Mouse (Mus musculus) cerebellum, adult 11 months (tissue): ENCODE data around the gene Bloc1s4.

Source experiments
- DNase-seq: peaks from one replicate; pipeline ENCODE4 v3.0.0; 2022

Gene Bloc1s4

DNA sequence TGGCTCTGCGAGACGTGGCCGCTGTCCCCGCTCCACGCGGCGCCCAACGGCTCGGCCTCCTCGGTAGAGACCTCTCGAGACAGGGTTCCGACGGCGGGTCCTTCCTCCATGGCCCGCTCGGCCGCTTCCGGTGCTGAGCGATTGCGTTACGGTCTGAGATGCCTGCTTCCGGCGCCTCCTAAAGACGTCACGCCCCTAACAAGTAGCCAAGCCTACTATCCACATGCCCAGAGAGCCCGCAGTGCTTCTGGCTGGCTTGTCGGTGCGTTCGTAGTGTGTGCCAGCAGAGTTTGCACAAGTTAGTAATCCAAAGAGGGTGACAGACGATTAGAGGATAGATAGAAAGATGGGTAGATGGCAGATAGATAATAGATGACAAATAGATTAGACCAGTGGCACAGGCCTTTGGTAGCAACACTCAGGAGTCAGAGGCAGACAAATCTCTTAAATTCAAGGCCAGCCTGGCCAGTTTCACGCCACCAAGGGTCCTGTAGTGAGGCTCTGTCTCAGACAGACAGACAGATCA, at the start of gene Bloc1s4:
Gene Bloc1s4 (minus strand): TSS at position 115 of the 526 bp plus-strand sequence.
- DNase-seq, result peak; percentile 87

DNA sequence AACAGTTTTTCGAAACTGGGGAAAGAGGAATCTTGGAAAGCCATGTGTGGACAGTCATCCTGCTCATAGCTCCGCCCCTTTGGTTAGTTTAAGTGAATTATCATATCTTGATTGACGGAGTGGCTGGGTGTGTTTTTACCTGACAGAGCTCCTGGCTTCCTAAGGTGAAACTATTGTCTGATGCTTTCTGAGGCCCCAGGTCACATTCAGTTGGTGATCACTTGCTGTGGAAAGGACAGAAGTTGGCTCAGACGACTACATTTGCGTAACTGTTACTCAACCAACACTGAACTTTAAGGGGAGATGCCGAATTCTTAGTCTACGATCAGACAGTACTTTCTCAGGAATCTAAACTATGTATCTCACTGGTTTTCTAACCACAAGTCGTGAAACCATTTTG, 48.8 kb upstream of the Bloc1s4 start:
- no peak for DNase-seq

DNA sequence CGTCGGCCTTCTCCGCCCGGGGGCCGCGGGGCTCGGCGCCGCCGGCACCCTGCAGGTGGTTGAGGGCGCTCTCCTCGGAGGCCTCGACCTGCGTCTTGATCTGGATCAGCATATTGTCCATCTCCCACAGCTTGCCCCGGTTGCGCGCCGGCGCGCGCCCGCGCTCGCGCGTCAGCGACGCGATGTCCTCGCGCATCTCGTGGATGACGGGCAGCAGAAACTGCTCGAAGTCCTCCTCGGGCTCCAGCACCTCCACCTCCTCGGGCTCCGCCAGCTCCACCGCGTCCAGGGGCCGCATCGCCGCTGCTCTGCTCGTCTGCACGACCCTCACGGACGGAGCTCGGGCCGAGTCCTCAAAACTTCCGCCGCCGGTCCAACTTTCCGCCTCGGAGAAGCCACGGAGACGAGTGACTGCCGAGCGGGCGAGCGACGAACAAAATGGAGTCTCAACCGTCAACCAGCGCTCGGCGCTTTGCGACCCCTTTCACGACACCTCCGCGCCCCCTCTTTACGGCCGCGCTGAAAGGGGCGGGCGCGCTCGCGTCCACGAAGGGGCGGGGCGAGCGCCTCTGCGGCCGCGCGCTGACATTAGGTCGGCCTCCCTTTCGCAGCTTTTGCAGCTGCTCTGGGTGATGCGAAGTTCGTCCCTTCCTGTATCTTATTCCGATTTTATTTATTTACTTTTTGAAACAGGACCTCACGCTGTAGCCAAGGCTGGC, 48.0 kb upstream of the Bloc1s4 start, which contains the start of gene Mrfap1:
Gene Mrfap1 (minus strand): TSS at position 477 of the 719 bp plus-strand sequence.
- peak; percentile 93 for DNase-seq

DNA sequence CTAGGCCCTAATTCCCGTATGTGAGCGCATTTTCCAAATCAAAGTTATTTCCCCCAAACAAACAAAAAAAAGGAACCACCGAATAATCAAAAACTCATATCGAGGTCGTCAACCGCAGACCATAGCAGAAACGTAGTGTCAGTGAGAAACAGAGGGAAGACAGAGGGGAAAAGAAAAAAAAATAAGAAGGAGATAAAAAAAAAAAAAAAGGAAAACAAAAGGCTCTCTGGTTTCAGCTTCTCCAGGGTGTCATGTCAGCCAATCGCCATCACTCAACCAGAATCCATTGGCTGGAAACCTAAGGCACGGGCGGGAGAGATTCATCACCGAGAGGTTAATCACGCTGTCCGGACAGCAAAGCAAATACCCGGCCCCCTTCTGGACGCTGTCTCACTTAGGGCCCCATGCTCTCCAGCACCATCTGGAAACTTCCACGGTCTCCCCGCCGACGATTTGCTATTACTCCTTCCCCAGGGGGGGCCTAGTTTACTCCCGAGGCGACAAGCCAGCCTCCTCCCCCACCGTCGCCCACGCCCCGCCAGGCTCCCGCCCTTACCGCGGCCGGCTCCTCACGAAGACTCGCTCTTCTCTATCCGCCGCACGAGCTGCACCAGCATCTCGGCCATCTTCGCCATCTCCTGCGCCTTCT, 47.3 kb upstream of the Bloc1s4 start:
- DNase-seq, result peak; percentile 63

DNA sequence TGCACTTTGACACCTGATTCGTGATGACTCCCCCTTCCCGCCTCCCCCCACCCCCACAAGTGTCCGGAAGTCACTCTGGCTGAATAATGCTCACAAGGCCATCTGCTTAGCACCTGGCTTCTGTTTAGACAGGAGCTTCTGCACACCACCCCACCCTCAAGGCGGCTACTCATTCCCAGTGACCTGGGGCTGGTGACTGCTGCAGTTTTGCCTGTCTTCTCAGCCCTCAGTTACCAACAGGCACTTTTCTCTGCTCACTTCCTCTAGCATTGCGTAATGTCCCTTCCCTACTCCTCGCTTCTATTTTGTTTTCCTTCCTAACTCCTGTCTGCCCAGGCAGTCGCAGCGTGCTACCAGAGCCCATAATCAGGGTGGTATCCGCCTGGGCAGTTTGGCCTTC, 43.4 kb upstream of the Bloc1s4 start:
- no peak for DNase-seq

DNA sequence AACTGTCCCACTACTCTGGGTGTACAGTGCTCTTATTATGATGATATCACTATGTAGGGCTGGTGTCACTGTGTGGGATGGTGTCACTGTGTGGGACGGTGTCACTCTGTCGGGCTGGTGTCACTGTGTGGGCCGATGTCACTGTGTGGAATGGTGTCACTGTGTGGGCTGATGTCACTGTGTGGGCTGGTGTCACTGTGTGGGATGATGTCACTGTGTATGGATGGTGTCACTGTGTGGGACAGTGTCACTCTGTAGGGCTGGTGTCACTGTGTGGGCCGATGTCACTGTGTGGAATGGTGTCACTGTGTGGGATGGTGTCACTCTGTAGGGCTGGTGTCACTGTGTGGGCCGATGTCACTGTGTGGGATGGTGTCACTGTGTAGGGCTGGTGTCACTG, 37.6 kb upstream of the Bloc1s4 start:
- DNase-seq, result no peak

DNA sequence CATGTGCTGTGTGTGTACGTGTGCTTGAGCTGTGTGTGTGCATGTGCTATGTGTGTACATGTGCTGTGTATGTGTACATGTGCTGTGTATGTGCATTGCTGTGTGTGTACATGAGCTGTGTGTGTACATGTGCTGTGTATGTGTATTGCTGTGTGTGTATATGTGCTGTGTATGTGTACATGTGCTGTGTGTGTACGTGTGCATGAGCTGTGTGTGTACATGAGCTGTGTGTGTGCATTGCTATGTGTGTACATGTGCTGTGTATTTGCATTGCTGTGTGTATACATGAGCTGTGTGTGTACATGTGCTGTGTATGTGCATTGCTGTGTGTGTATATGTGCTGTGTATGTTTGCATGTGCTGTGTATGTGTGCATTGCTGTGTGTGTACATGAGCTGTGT, 31.1 kb upstream of the Bloc1s4 start:
- DNase-seq, result no peak

DNA sequence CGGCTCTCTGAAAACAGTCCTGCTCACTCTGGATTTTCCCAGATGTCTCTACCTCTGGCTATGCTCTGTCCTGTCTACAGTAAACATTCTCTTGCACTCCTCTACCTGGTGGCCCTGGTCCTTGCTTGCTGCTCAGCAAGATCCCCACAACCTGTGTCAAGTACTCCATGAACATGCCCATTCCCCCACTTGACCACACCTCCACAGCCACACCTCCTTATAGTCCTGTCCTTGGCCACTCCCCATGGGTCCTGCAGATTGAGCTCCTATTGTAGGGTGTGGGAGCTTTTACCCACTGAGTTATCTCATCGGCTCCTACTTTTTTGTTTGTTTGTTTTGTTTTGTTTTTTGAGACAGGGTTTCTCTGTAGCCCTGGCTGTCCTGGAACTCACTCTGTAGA, 30.5 kb upstream of the Bloc1s4 start:
- DNase-seq, result no peak

DNA sequence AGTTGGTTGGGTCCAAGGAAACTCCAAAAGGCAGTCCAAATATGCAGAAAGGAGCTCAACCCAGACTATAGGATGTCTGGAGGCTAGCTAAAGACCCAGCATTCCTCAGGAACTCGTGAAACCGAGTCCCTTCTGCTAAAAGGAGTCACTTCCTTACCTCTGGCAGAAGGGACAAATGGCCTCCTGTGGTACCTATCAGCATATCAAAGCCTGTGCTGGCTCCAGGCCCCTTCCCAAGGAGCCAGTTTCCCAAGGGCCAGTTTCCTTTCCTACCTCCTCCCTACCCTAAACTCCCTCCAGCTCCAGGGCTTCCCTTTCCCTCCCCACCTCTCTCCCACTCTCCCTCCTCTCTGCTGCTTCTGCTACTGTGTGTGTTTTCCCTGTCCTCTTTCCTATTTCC, 28.7 kb upstream of the Bloc1s4 start:
- DNase-seq, result no peak

DNA sequence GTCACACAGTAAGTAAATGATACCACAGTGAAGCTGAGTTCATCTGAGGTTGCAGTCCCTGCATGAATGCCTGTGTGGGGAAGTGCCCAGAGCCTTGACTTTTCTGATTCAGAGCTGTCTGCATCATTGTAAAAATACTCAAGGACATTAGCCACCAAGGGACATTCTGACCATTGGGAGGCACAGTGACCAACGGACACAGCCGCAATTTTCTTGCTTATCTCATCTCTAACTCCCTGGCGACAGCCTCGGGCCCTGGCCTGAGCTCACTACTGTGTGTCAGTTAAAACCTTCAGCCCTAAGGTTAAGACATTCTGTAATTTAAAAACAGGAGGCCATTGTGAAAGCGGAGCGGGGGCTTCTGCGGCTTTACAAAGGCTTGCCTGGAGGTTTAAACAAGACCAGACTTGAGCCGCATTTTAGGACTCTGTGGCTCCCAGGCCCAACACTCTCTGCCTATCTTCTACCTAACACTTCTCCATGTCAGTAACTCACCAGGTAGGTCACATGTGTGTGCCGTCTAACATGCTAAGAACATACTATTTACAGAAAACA, 27.6 kb upstream of the Bloc1s4 start:
- DNase-seq, result no peak

DNA sequence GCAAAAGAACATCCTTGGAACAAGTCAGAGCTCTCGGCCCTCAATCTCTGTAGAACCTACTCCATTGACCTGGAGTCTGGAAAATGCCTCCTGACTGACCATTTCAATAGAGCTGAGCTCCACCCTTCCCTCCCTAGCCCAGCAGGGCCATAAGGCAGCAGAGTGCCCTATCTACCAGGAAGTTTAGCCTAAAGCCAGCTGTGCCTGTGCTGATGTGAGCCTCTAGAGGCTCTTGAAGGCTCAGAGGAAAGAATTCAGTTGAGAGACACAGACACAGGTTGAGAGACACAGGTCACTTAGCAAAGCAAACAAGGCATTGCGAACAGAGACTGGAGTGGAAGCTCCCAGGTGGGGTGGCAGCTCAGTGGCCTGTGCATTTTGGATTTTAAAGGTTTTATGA, 26.9 kb upstream of the Bloc1s4 start:
- DNase-seq, result no peak

DNA sequence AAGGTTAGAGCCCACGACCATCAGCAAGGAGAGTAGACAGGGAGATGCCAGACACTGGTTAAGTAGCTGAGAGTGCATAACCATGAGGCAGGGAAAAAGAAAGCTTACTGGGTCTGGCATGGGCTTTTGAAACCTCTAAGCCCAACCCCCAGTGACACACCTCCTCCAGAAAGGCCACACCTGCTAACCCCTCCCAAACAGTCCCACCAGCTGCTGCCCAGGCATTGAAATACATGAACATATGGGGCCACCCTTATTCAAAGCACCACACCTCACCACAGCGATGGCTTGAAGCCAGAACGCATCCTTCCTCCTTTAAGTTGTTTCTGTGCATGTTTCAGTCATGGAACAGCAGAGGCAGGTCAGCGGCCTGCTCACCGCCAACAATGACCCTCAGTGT, 24.1 kb upstream of the Bloc1s4 start:
- DNase-seq, result no peak

DNA sequence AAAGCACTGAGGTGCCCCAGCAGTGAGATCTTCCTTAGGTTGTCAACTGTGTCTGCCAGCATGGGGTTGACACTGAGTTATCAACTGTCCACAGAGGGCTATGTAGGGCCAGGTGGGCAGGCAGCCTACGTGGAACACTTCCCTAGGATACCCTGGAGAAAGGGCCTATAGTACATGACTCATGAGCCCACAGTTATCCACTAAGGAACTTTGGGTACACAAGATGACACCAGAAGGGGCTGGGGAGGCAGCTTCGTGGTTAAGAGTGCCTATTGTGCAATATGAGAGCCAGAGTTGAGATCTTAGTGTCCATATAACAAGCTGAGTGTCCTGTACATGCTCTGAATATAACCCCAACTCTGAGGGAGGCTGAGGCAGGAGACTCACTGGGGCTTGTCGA, 21.2 kb upstream of the Bloc1s4 start:
- DNase-seq, result no peak

DNA sequence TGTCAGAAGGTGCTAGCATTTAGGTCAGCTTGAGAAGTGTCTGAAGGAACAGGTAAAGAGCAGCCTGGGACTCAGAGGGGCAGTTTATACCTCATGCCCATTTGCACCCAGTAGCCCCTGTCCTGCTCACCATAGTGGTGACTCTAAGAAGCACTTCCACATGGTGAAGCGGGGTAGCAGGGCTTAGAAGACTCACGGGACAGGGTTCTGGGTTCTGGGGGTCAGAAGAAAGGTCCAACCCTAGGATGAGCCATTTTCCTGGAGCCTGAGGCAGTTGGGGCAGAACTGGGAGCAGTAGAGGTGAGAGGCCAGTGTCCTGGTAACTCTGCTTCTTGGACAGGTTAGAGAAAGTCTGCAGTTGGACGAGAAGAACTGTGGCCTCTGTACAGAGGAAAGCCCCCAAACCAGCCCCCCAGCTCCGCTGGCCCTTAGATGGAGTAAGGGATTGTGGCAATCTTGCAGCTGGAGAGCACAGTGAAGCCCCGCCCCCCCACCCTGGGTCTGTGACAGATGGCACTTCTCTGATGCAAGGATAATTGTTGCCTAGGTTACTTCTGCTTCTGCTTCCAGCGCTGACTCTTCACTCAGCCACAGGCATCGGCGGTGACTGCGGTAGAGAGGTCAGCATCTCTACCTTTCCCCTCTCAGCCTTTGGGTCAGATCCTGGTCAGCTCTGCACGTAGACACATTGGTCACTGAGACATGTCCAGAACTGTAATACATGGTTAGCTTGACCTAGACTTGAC, 18.7 kb upstream of the Bloc1s4 start:
- DNase-seq, result peak; percentile 45

DNA sequence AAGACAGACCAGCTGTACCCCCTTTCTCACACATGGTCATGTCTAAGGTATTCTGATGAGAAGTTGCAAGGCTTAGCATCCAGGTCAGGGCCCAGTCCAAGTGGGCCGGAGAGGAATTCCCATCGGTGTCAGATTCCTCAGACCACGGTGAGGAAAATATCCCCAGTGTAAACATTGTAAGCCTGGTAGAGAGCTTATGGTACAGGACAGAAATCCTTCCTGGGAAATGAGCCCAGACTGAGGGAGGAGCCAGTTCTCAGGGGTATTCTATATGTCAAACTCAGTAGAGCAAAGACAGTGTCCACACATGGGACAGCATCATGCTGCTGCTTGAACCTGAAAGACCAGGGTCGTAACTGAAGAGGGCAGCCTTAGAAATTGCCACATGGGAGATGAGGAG, 11.4 kb upstream of the Bloc1s4 start:
- DNase-seq, result no peak

DNA sequence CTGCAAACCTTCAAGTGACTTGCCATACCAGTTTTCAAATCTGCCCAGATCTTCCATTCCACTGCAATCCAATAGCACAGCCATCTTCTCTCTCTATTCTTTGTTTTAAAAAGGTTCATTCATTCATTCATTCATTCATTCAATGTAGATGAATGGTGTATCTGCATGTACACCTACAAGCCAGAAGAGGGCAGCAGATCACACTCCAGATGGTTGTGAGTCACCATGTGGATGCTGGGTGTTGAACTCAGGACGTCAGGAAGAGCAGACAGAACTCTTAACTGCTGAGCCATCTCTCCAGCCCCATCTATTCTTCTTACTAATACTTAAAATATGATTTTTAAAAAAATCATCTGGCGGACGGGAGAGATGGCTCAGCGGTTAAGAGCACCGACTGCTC, 8.6 kb upstream of the Bloc1s4 start:
- no peak for DNase-seq

DNA sequence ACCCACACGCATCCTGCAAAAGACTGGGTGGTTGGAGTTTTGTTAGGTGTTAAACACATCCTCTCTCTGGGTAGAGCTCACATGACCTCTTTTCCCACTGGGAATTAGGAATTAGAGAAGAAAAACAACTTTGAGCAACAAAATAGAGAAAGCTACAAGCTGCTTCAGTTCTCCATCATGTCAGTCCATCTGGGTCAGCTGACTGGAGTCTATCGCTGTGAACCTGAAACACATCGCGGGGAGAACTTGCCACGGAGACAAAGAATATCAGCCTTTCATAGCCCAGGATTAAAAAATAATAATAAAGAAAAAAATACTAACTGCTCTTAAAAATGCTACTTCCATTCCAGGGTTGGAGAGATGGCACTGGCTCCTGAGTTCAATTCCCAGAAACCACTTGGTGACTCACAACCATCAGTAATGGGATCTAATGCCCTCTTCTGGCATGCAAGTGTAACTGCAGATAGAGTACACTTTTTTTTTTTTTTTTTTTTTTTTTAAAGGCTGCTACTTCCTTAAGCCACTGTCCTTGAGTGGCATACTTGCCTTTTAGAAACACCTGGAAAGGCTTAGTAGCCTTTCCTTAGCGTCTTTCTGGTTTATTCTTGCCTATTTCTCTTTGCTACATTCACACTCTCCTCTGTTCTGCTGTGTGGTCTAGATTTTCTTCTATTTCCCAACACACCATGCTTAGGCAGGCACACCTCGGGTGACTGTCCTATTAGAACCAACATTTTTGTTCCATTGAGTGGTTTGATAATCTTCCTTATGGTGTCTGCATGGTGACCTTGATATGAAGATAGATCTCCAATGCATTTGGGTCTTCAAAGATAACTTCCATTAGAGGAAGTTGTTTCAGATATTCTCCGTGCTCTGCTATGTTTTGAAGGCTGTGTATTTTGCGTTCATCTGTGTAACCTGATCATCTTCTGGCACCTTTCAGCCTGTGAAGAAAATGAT, 1.9 kb upstream of the Bloc1s4 start:
- DNase-seq, result no peak

DNA sequence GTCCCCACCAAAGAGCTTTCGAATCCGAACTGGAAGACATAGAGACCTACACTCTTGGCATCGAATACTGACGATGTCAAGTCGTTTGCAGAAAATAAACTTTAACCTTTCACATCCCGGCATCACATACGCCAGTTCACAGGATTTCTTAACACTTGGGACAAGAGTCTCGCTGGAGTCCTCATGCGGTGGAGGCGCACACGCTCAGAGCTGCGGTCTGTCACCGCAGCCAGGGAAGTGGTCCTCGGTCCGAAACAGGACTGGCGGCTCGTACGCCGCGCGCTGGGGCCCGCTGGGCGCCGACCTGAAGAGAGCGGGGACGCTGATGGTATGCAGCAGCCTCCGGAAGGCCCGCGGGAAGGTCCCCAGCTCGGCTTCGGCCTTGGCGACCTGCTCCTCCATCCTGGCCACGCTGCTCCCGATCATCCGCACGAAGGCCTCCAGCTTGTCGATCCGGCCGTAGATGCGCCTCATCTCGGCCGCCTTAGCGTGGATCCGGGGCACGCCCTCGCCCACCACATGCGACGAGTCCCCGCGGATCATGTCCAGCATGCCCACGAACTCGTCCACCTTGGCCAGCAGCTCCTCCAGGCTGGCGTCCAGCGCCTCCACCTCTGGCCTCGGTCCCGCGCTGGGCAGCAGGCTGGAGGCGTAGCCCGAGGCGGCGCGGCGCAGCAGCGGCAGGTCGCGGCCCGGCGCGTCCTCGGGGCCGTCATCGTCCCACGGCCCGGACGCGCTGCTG, 485 bp downstream of the Bloc1s4 start:
- DNase-seq, result no peak

DNA sequence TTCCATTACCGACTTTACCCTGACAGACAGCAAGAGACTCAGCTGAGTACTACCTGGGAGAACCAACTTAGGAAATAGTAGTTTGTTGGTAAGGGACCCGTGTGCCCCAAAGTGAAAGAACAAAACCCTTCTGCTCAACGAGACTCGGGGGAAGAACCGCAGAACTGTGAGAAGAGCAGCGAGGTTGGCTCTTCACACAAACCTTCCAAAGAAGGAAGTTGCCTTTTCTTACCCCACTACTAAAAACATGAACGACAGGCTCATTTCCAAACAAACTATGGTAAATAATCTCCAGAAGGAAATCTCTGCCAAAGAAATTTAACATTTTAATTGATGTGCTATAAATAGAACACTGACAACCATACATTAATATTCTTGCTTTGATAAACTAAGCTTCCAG, 1.4 kb downstream of the Bloc1s4 start:
- DNase-seq, result no peak

DNA sequence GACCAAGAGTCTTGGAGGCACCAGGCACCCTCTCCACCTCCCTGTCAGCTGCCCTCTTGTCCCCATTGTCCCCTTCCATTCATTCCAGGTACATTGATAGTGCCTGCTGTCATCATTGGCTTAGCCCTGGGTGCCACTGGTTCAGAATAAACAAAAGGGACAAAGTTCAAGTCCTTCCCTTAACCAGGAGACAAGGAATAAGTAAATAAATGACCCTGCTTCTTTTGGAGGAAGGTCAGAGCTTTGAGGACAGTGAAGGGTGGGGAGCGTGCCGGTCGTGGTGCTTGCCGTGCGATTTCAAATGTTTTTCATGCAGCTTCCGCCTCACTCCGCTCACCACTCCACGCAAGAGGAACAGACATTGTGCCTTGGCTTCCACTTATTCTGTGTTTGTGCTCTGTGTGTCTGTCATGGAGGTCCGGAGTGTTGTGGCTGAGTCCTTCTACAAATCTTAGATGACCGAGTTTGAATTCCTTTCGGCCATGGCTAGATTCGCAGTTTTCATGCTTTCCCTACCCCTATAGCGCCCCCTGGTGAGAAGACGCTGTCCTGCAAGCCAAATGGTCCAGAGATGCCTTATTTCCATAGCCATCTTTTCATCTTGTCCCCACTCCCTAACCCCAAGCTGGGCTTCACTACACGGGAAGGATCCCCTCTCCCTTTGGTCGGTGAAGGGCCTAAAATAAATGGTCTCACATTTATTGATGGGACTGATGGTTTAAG, 6.2 kb downstream of the Bloc1s4 start:
- peak; percentile 83 for DNase-seq

DNA sequence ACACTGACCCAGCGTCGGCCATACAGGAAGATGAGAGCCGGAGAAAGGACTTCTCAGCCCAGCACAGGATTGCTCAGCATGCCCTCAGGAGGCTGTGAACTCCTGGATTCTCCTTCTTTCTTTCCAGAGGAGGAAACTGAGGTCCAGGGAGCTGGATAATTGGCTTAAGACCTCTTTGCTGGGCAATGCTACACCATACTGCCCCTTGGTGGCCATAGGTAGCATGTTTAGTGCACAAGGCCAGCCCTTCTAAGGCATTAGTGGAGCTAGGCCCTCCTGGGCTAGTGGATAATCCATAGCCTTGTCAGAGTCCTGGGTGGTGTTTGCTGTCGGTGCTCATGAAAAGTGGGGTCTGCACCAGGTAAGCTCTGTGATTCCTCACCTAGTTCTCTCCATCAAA, 8.6 kb downstream of the Bloc1s4 start:
- peak; percentile 67 for DNase-seq
